Mouse (Mus musculus) lung, embryonic 16.5 days (tissue): ENCODE measurements around the gene Ccdc8. TPM values are rescaled to one million over a fixed set of nuclear protein-coding genes. Genes with fewer than 3 reads are reported as not detected.

Experiments used
- polyA plus RNA-seq: library from polyadenylated mRNA; unstranded; fragments of >200 nt; fragmentation: Nextera tagmentation; extraction: Ambion mirVana; gene quantifications from 2 replicates; pipeline ENCODE4 v1.2.1, GENCODE M21; 2015

Gene Ccdc8
- polyA plus RNA-seq, 1 experiment from 2014 or later, result 43.8 TPM

Other genes with a start within 250 kb of the Ccdc8 start
- 46.7 and 47.2 TPM in 2 replicates for gene Slc1a5, start 211.4 kb upstream of the Ccdc8 start, polyA plus RNA-seq
- gene Strn4, start 176.8 kb upstream of the Ccdc8 start, polyA plus RNA-seq, result 87.1 and 92.1 TPM in 2 replicates
- 28.1 and 28.9 TPM in 2 replicates for gene Fkrp, start 176.0 kb upstream of the Ccdc8 start, polyA plus RNA-seq
- gene Prkd2, start 149.8 kb upstream of the Ccdc8 start, polyA plus RNA-seq, result 21.7 and 23.3 TPM in 2 replicates
- gene Dact3, start 117.4 kb upstream of the Ccdc8 start, polyA plus RNA-seq, result 2.1 and 2.2 TPM in 2 replicates
- 12.9 and 13.0 TPM in 2 replicates for gene Gng8, start 100.9 kb upstream of the Ccdc8 start, polyA plus RNA-seq
- gene Ptgir, start 86.2 kb upstream of the Ccdc8 start, polyA plus RNA-seq, result 2.6 and 2.8 TPM in 2 replicates
- gene Calm3, start 68.6 kb upstream of the Ccdc8 start, polyA plus RNA-seq, result 116 and 118 TPM in 2 replicates
- 5.1 and 5.5 TPM in 2 replicates for gene Pnmal2, start 48.0 kb upstream of the Ccdc8 start, polyA plus RNA-seq
- gene Pnmal1, start 33.0 kb upstream of the Ccdc8 start, polyA plus RNA-seq, result 0.20 and 0.49 TPM in 2 replicates
- gene Gm42372, start 9.6 kb upstream of the Ccdc8 start, polyA plus RNA-seq, result 0.15 and 0.29 TPM in 2 replicates
- 104 and 105 TPM in 2 replicates for gene Ppp5c, start 35.2 kb downstream of the Ccdc8 start, polyA plus RNA-seq
- gene Hif3a, start 69.7 kb downstream of the Ccdc8 start, polyA plus RNA-seq, result 56.0 and 57.0 TPM in 2 replicates
- gene Psg16, start 81.3 kb downstream of the Ccdc8 start, polyA plus RNA-seq, result 0.28 and 0.50 TPM in 2 replicates
- 0.04 TPM in 1 of 2 replicates, not detected in the other for gene Ceacam3, start 157.6 kb downstream of the Ccdc8 start, polyA plus RNA-seq
- not detected in 2 replicates for gene Psg29, start 210.8 kb downstream of the Ccdc8 start, polyA plus RNA-seq